Mouse (Mus musculus): ENCODE data around the gene Itgal. TPM values are rescaled to one million over a fixed set of nuclear protein-coding genes. Genes with fewer than 3 reads are reported as not detected.

Gene Itgal
- total and polyA plus RNA-seq, 3 experiments = 0.92 to 9.7 TPM; not detected in 1

DNA sequence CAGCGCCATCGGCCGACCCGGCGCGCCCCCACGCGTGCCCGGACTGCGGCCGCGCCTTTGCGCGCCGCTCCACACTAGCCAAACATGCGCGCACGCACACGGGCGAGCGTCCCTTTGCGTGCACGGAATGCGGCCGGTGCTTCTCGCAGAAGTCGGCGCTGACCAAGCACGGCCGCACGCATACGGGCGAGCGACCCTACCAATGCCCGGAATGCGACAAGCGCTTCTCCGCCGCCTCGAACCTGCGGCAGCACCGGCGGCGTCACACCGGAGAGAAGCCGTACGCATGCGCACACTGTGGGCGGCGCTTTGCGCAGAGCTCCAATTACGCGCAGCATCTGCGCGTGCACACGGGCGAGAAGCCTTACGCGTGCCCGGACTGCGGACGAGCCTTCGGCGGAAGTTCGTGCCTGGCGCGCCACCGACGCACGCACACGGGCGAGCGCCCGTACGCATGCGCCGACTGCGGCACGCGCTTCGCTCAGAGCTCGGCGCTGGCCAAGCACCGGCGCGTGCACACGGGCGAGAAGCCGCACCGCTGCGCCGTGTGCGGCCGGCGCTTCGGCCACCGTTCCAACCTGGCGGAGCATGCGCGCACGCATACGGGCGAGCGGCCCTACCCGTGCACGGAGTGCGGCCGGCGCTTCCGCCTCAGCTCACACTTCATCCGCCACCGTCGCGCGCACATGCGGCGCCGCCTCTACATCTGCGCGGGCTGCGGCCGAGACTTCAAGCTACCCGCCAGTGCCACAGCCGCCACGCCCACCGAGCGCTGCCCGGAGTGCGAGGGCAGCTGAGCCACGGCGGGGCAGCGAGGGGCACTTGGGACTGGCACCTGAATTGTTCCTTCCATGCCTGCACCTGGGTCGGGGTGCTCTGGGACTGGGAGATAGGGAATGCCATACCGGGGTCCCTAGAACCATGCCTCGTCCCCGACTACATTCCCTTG is 42.0 kb upstream of the Itgal start (continued):
- no peak for TF ChIP-seq GABPA (IDR thresholded peaks at IDR 0.05; ENCODE audit: low read depth, low read length)

GRCm38 (mm10) chr7:127255008-127255407 is 41.1 kb upstream of the Itgal start:
- no peak for TF ChIP-seq POLR2AphosphoS2 (IDR thresholded peaks at IDR 0.05; ENCODE audit: low read length)
- peak; percentile 54 for TF ChIP-seq TAL1 (IDR thresholded peaks at IDR 0.05; ENCODE audit: low read length)
- no peak for TF ChIP-seq MAX (IDR thresholded peaks at IDR 0.05; ENCODE audit: low read length)
- TF ChIP-seq TCF12 (IDR thresholded peaks at IDR 0.05; ENCODE audit: low read depth, low read length) = peak; percentile 38; the same call in 1 of the 2 replicates
- no peaks in the 10 kb centered on the region for H3K27me3 ChIP-seq (ENCODE audit: control insufficient read depth in 1 of 2, insufficient read depth in 2 of 2, low read length in 2 of 2)
- DNase-seq (ENCODE audit: low read depth, low spot score) = peak; percentile 48
- peak overlapping the region; percentile 73 for H3K9ac ChIP-seq (ENCODE audit: control insufficient read depth, low read depth, low read length, poor library complexity, severe bottlenecking)
- H3K4me3 ChIP-seq (ENCODE audit: control insufficient read depth in 1 of 2, insufficient read depth in 1 of 2, low read depth in 2 of 2, low read length in 2 of 2) = no peak overlapping the region
- peak overlapping the region; percentile 78 for H3K27ac ChIP-seq (ENCODE audit: control insufficient read depth, low read depth, low read length)
- peaks cover 3 to 25% of the 10 kb centered on the region in 2 experiments for H3K36me3 ChIP-seq (ENCODE audit: control insufficient read depth in 1 of 2, insufficient read depth in 2 of 2, low read length in 2 of 2)
- no peaks in the 10 kb centered on the region for H3K9me3 ChIP-seq (replicated peaks; ENCODE audit: insufficient read depth, low read length)
- peaks cover 6% of the 10 kb centered on the region for H3K79me2 ChIP-seq (ENCODE audit: control insufficient read depth, insufficient read depth, low read length, poor library complexity)
- H3K4me1 ChIP-seq (ENCODE audit: control insufficient read depth in 1 of 2, insufficient read depth in 2 of 2, low read length in 2 of 2) = peaks cover 12 to 22% of the 10 kb centered on the region in 2 experiments

- no peak overlapping the region for H3K4me3 ChIP-seq (ENCODE audit: control insufficient read depth in 1 of 2, insufficient read depth in 1 of 2, low read depth in 2 of 2, low read length in 2 of 2)
- H3K27ac ChIP-seq (ENCODE audit: control insufficient read depth, low read depth, low read length) = no peak overlapping the region
- no peak overlapping the region for H3K9ac ChIP-seq (ENCODE audit: control insufficient read depth, low read depth, low read length, poor library complexity, severe bottlenecking)
- peak; percentile 47 for DNase-seq (ENCODE audit: low read depth, low spot score)
- TF ChIP-seq UBTF (IDR thresholded peaks at IDR 0.05; ENCODE audit: borderline replicate concordance, insufficient read depth, low read depth, low read length) (no peak), GATA1 (IDR thresholded peaks at IDR 0.05; ENCODE audit: low read depth, low read length) (peak; percentile 58), ZNF384 (IDR thresholded peaks at IDR 0.05; ENCODE audit: low read depth, low read length) (peak; percentile 97), MAZ (IDR thresholded peaks at IDR 0.05; ENCODE audit: low read depth, low read length) (no peak), RAD21 (IDR thresholded peaks at IDR 0.05; ENCODE audit: low read depth, low read length) (no peak)
- no peaks in the 10 kb centered on the region for H3K27me3 ChIP-seq (ENCODE audit: control insufficient read depth in 1 of 2, insufficient read depth in 2 of 2, low read length in 2 of 2)
- peaks cover 0 to 25% of the 10 kb centered on the region in 2 experiments for H3K36me3 ChIP-seq (ENCODE audit: control insufficient read depth in 1 of 2, insufficient read depth in 2 of 2, low read length in 2 of 2)
- H3K9me3 ChIP-seq (replicated peaks; ENCODE audit: insufficient read depth, low read length) = no peaks in the 10 kb centered on the region
- peaks cover 12 to 22% of the 10 kb centered on the region in 2 experiments for H3K4me1 ChIP-seq (ENCODE audit: control insufficient read depth in 1 of 2, insufficient read depth in 2 of 2, low read length in 2 of 2)
- H3K79me2 ChIP-seq (ENCODE audit: control insufficient read depth, insufficient read depth, low read length, poor library complexity) = peaks cover 11% of the 10 kb centered on the region
These were observed 40.1 kb upstream of the Itgal start for GRCm38 (mm10) chr7:127255965-127256364.

DNA sequence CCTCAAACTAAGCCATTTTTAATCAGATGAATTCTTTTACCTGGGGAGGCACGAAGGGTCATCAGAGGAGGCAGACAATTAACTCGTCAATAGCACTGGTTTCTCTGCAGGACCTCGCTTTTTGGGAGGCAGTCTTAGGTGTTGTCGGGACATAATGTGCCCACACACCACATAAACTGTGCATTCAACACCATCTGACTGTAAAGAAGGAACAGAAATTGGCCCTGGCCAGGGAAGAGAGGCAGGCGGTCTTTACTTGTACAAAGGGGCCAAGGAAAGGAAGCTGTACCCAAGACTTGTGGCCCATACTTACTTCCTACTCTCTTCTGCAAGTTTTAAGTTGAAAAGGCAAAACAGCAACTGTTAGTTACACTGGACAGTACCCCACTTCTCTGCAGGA is 39.5 kb upstream of the Itgal start:
- Histone ChIP-seq H3K9me3 (replicated peaks; ENCODE audit: insufficient read depth, low read length) (no peaks in the 10 kb centered on the region), H3K79me2 (ENCODE audit: control insufficient read depth, insufficient read depth, low read length, poor library complexity) (peaks cover 11% of the 10 kb centered on the region), H3K36me3 (ENCODE audit: control insufficient read depth in 1 of 2, insufficient read depth in 2 of 2, low read length in 2 of 2) (peaks cover 0 to 27% of the 10 kb centered on the region in 2 experiments), H3K4me3 (ENCODE audit: control insufficient read depth in 1 of 2, insufficient read depth in 1 of 2, low read depth in 2 of 2, low read length in 2 of 2) (no peak overlapping the region), H3K4me1 (ENCODE audit: control insufficient read depth in 1 of 2, insufficient read depth in 2 of 2, low read length in 2 of 2) (peaks cover 15 to 26% of the 10 kb centered on the region in 2 experiments), H3K9ac (ENCODE audit: control insufficient read depth, low read depth, low read length, poor library complexity, severe bottlenecking) (no peak overlapping the region), H3K27ac (ENCODE audit: control insufficient read depth, low read depth, low read length) (no peak overlapping the region), H3K27me3 (ENCODE audit: control insufficient read depth in 1 of 2, insufficient read depth in 2 of 2, low read length in 2 of 2) (no peaks in the 10 kb centered on the region)
- TF ChIP-seq MAX (IDR thresholded peaks at IDR 0.05; ENCODE audit: low read length) (no peak), POLR2AphosphoS5 (IDR thresholded peaks at IDR 0.05; ENCODE audit: borderline replicate concordance, low read depth, low read length) (no peak), ZMIZ1 (IDR thresholded peaks at IDR 0.05; ENCODE audit: low read depth, low read length) (0 out of 2 replicates have a peak, but pooled peaks have one; percentile 34), MAZ (IDR thresholded peaks at IDR 0.05; ENCODE audit: low read depth, low read length) (no peak), TAL1 (IDR thresholded peaks at IDR 0.05; ENCODE audit: low read length) (no peak), USF1 (IDR thresholded peaks at IDR 0.05; ENCODE audit: low read depth, low read length) (no peak), TCF12 (IDR thresholded peaks at IDR 0.05; ENCODE audit: low read depth, low read length) (no peak)
- no peak for DNase-seq (ENCODE audit: low read depth, low spot score)

All from MEL (cell line).